Mouse (Mus musculus): ENCODE data around the gene Ubap2. TPM values are rescaled to one million over a fixed set of nuclear protein-coding genes. Genes with fewer than 3 reads are reported as not detected.

Ubap2 gene
- polyA plus RNA-seq, 1 experiment from 2014 or later, result 67.3 TPM

GRCm38 (mm10) chr4:41179825-41180725, 94.9 kb downstream of the Ubap2 start:
- 89% methylated on average over 15 of the region's 15 CpGs for WGBS
- H3K4me2 ChIP-seq (ENCODE audit: low read depth, low read length), result no peak overlapping the region
- no peaks in the 10 kb centered on the region for H3K4me1 ChIP-seq (ENCODE audit: control insufficient read depth, insufficient read depth, low read length)
- ATAC-seq (replicated peaks; ENCODE audit: insufficient number of reproducible peaks, low FRiP score, low TSS enrichment, low read depth) (no peak), DNase-seq (ENCODE audit: low spot score) (no peak)
- H3K27ac ChIP-seq (replicated peaks; ENCODE audit: low read depth, low read length), result no peak overlapping the region
- H3K36me3 ChIP-seq (replicated peaks; ENCODE audit: control insufficient read depth, insufficient read depth, low read depth, low read length), result peaks cover 8% of the 10 kb centered on the region
- H3K9me3 ChIP-seq (replicated peaks; ENCODE audit: control insufficient read depth, low read length), result no peaks in the 10 kb centered on the region
- H3K4me3 ChIP-seq (ENCODE audit: low read depth, low read length), result no peak overlapping the region
- H3K9ac ChIP-seq (replicated peaks; ENCODE audit: low read length), result no peak overlapping the region
- H3K27me3 ChIP-seq (ENCODE audit: control insufficient read depth, insufficient read depth, low read length), result no peaks in the 10 kb centered on the region

GRCm38 (mm10) chr4:41174631-41175030, 100.3 kb downstream of the Ubap2 start:
- Histone ChIP-seq H3K4me2 (ENCODE audit: low read depth, low read length) (no peak overlapping the region), H3K9me3 (replicated peaks; ENCODE audit: control insufficient read depth, low read length) (no peaks in the 10 kb centered on the region), H3K4me1 (ENCODE audit: control insufficient read depth, insufficient read depth, low read length) (no peaks in the 10 kb centered on the region), H3K27ac (replicated peaks; ENCODE audit: low read depth, low read length) (no peak overlapping the region), H3K36me3 (replicated peaks; ENCODE audit: control insufficient read depth, insufficient read depth, low read depth, low read length) (peaks cover 8% of the 10 kb centered on the region), H3K4me3 (ENCODE audit: low read depth, low read length) (no peak overlapping the region), H3K9ac (replicated peaks; ENCODE audit: low read length) (no peak overlapping the region), H3K27me3 (ENCODE audit: control insufficient read depth, insufficient read depth, low read length) (no peaks in the 10 kb centered on the region)
- DNase-seq (ENCODE audit: low spot score) (no peak), ATAC-seq (replicated peaks; ENCODE audit: insufficient number of reproducible peaks, low FRiP score, low TSS enrichment, low read depth) (no peak)
- 86% methylated on average over 2 of the region's 2 CpGs for WGBS

- H3K27me3 ChIP-seq (ENCODE audit: control insufficient read depth, insufficient read depth, low read length), result no peaks in the 10 kb centered on the region
These were observed 104.0 kb downstream of the Ubap2 start for GRCm38 (mm10) chr4:41170970-41171369.

GRCm38 (mm10) chr4:41165693-41166475, 109.1 kb downstream of the Ubap2 start:
- ATAC-seq (replicated peaks; ENCODE audit: insufficient number of reproducible peaks, low FRiP score, low TSS enrichment, low read depth), result no peak
- DNase-seq (ENCODE audit: low spot score), result peak; percentile 89
- Histone ChIP-seq H3K9ac (replicated peaks; ENCODE audit: low read length) (no peak overlapping the region), H3K4me1 (ENCODE audit: control insufficient read depth, insufficient read depth, low read length) (no peaks in the 10 kb centered on the region), H3K27me3 (ENCODE audit: control insufficient read depth, insufficient read depth, low read length) (no peaks in the 10 kb centered on the region), H3K36me3 (replicated peaks; ENCODE audit: control insufficient read depth, insufficient read depth, low read depth, low read length) (no peaks in the 10 kb centered on the region), H3K27ac (replicated peaks; ENCODE audit: low read depth, low read length) (no peak overlapping the region), H3K4me2 (ENCODE audit: low read depth, low read length) (no peak overlapping the region), H3K4me3 (ENCODE audit: low read depth, low read length) (no peak overlapping the region), H3K9me3 (replicated peaks; ENCODE audit: control insufficient read depth, low read length) (no peaks in the 10 kb centered on the region)
- WGBS, result 80% methylated on average over 6 of the region's 6 CpGs

More at GRCm38 (mm10) chr4:41170970-41171369, 104.0 kb downstream of the Ubap2 start:
- no peak overlapping the region for H3K4me3 ChIP-seq (ENCODE audit: low read depth, low read length)
- H3K9me3 ChIP-seq (replicated peaks; ENCODE audit: control insufficient read depth, low read length), result no peaks in the 10 kb centered on the region
- no peak overlapping the region for H3K9ac ChIP-seq (replicated peaks; ENCODE audit: low read length)
- no peak overlapping the region for H3K27ac ChIP-seq (replicated peaks; ENCODE audit: low read depth, low read length)
- 86% methylated on average over 2 of the region's 2 CpGs for WGBS
- peaks cover 6% of the 10 kb centered on the region; the same call in 1 of the 2 replicates for H3K36me3 ChIP-seq (replicated peaks; ENCODE audit: control insufficient read depth, insufficient read depth, low read depth, low read length)
- no peak overlapping the region for H3K4me2 ChIP-seq (ENCODE audit: low read depth, low read length)
- DNase-seq (ENCODE audit: low spot score), result no peak
- no peaks in the 10 kb centered on the region for H3K4me1 ChIP-seq (ENCODE audit: control insufficient read depth, insufficient read depth, low read length)
- no peak for ATAC-seq (replicated peaks; ENCODE audit: insufficient number of reproducible peaks, low FRiP score, low TSS enrichment, low read depth)

- ATAC-seq (replicated peaks; ENCODE audit: insufficient number of reproducible peaks, low FRiP score, low TSS enrichment, low read depth) (no peak), DNase-seq (ENCODE audit: low spot score) (no peak)
- H3K9ac ChIP-seq (replicated peaks; ENCODE audit: low read length), result no peak overlapping the region
- no peaks in the 10 kb centered on the region for H3K27me3 ChIP-seq (ENCODE audit: control insufficient read depth, insufficient read depth, low read length)
- H3K4me1 ChIP-seq (ENCODE audit: control insufficient read depth, insufficient read depth, low read length), result no peaks in the 10 kb centered on the region
- H3K4me2 ChIP-seq (ENCODE audit: low read depth, low read length), result no peak overlapping the region
- WGBS, result 38% methylated on average over 2 of the region's 2 CpGs
- H3K27ac ChIP-seq (replicated peaks; ENCODE audit: low read depth, low read length), result no peak overlapping the region
- H3K9me3 ChIP-seq (replicated peaks; ENCODE audit: control insufficient read depth, low read length), result no peaks in the 10 kb centered on the region
- H3K4me3 ChIP-seq (ENCODE audit: low read depth, low read length), result no peak overlapping the region
- H3K36me3 ChIP-seq (replicated peaks; ENCODE audit: control insufficient read depth, insufficient read depth, low read depth, low read length), result no peaks in the 10 kb centered on the region
These were observed 110.0 kb downstream of the Ubap2 start for GRCm38 (mm10) chr4:41164974-41165373.

- ATAC-seq (replicated peaks; ENCODE audit: insufficient number of reproducible peaks, low FRiP score, low TSS enrichment, low read depth) (no peak), DNase-seq (ENCODE audit: low spot score) (no peak)
- Histone ChIP-seq H3K36me3 (replicated peaks; ENCODE audit: control insufficient read depth, insufficient read depth, low read depth, low read length) (no peaks in the 10 kb centered on the region), H3K4me2 (ENCODE audit: low read depth, low read length) (no peak overlapping the region), H3K4me1 (ENCODE audit: control insufficient read depth, insufficient read depth, low read length) (no peaks in the 10 kb centered on the region), H3K9me3 (replicated peaks; ENCODE audit: control insufficient read depth, low read length) (no peaks in the 10 kb centered on the region), H3K27ac (replicated peaks; ENCODE audit: low read depth, low read length) (no peak overlapping the region), H3K9ac (replicated peaks; ENCODE audit: low read length) (no peak overlapping the region), H3K4me3 (ENCODE audit: low read depth, low read length) (no peak overlapping the region), H3K27me3 (ENCODE audit: control insufficient read depth, insufficient read depth, low read length) (no peaks in the 10 kb centered on the region)
- 96% methylated on average over 3 of the region's 3 CpGs for WGBS
These were observed 113.7 kb downstream of the Ubap2 start for GRCm38 (mm10) chr4:41161232-41161631.

GRCm38 (mm10) chr4:41158251-41158650, 116.7 kb downstream of the Ubap2 start:
- Histone ChIP-seq H3K36me3 (replicated peaks; ENCODE audit: control insufficient read depth, insufficient read depth, low read depth, low read length) (no peaks in the 10 kb centered on the region), H3K4me3 (ENCODE audit: low read depth, low read length) (no peak overlapping the region), H3K9ac (replicated peaks; ENCODE audit: low read length) (no peak overlapping the region), H3K4me1 (ENCODE audit: control insufficient read depth, insufficient read depth, low read length) (no peaks in the 10 kb centered on the region), H3K9me3 (replicated peaks; ENCODE audit: control insufficient read depth, low read length) (no peaks in the 10 kb centered on the region), H3K4me2 (ENCODE audit: low read depth, low read length) (no peak overlapping the region), H3K27me3 (ENCODE audit: control insufficient read depth, insufficient read depth, low read length) (no peaks in the 10 kb centered on the region), H3K27ac (replicated peaks; ENCODE audit: low read depth, low read length) (no peak overlapping the region)
- 93% methylated on average over 1 of the region's 1 CpGs for WGBS
- DNase-seq (ENCODE audit: low spot score) (no peak), ATAC-seq (replicated peaks; ENCODE audit: insufficient number of reproducible peaks, low FRiP score, low TSS enrichment, low read depth) (no peak)

- no peaks in the 10 kb centered on the region for H3K36me3 ChIP-seq (replicated peaks; ENCODE audit: control insufficient read depth, insufficient read depth, low read depth, low read length)
- no peaks in the 10 kb centered on the region for H3K27me3 ChIP-seq (ENCODE audit: control insufficient read depth, insufficient read depth, low read length)
- WGBS, result 83% methylated on average over 9 of the region's 9 CpGs
- no peak overlapping the region for H3K27ac ChIP-seq (replicated peaks; ENCODE audit: low read depth, low read length)
- no peak overlapping the region for H3K9ac ChIP-seq (replicated peaks; ENCODE audit: low read length)
- no peak for ATAC-seq (replicated peaks; ENCODE audit: insufficient number of reproducible peaks, low FRiP score, low TSS enrichment, low read depth)
- no peak for DNase-seq (ENCODE audit: low spot score)
- H3K4me2 ChIP-seq (ENCODE audit: low read depth, low read length), result no peak overlapping the region
- H3K4me1 ChIP-seq (ENCODE audit: control insufficient read depth, insufficient read depth, low read length), result no peaks in the 10 kb centered on the region
- H3K4me3 ChIP-seq (ENCODE audit: low read depth, low read length), result no peak overlapping the region
- no peaks in the 10 kb centered on the region for H3K9me3 ChIP-seq (replicated peaks; ENCODE audit: control insufficient read depth, low read length)
These were observed 118.0 kb downstream of the Ubap2 start for GRCm38 (mm10) chr4:41156961-41157360.
